Mouse (Mus musculus) hindbrain, embryonic 13.5 days (tissue): ENCODE data around the gene Gpr19. TPM values are rescaled to one million over a fixed set of nuclear protein-coding genes. Genes with fewer than 3 reads are reported as not detected.

ENCODE experiments used
- ATAC-seq: fragments of 200-750 bp; cut with Nextera tagmentation; 2 replicates; pipeline ENCODE4 v1.8.0; 2017; ENCODE audit warnings: moderate TSS enrichment; ENCODE audit not compliant: low FRiP score
- H3K27ac ChIP-seq: fragments of 300-500 bp; sonication (generic); 2 replicates; pipeline ENCODE4 v1.5.1; 2015; ENCODE audit warnings: inconsistent platforms, mild to moderate bottlenecking, moderate library complexity
- H3K27me3 ChIP-seq: fragments of 300-500 bp; sonication (generic); 2 replicates; pipeline ENCODE4 v1.6.1; 2015; ENCODE audit warnings: mild to moderate bottlenecking, inconsistent platforms
- H3K36me3 ChIP-seq: fragments of 300-500 bp; sonication (generic); 2 replicates; pipeline ENCODE4 v1.6.1; 2015; ENCODE audit warnings: mild to moderate bottlenecking, inconsistent platforms
- H3K4me1 ChIP-seq: fragments of 300-500 bp; sonication (generic); replicated peaks from 2 replicates; pipeline ENCODE4 v1.6.1; 2015; ENCODE audit warnings: inconsistent platforms
- H3K4me2 ChIP-seq: fragments of 300-500 bp; sonication (generic); 2 replicates; pipeline ENCODE4 v1.6.1; 2015; ENCODE audit warnings: inconsistent platforms, mild to moderate bottlenecking, moderate library complexity
- H3K4me3 ChIP-seq: fragments of 300-500 bp; sonication (generic); 2 replicates; pipeline ENCODE4 v1.5.1; 2015; ENCODE audit warnings: mild to moderate bottlenecking, inconsistent platforms
- H3K9ac ChIP-seq: fragments of 300-500 bp; sonication (generic); 2 replicates; pipeline ENCODE4 v1.6.1; 2015; ENCODE audit warnings: mild to moderate bottlenecking, inconsistent platforms
- H3K9me3 ChIP-seq: fragments of 300-500 bp; sonication (generic); 2 replicates; pipeline ENCODE4 v1.6.1; 2016; ENCODE audit warnings: inconsistent platforms
- WGBS: fragments of 180-500 bp; shearing (Covaris S2); methylation state at CpG from one replicate; pipeline ENCODE4 v1.1.7; 2015; 5-methylcytosine and 5-hydroxymethylcytosine counted together
- polyA plus RNA-seq: library from polyadenylated mRNA; unstranded; fragments of >200 nt; fragmentation: Nextera tagmentation; extraction: Ambion mirVana; gene quantifications from 2 replicates; pipeline ENCODE4 v1.2.1, GENCODE M21; 2015

The Gpr19 gene
- 39.0 and 45.1 TPM in 2 replicates for polyA plus RNA-seq

- under 1% methylated on average over 51 of the region's 51 CpGs for WGBS
- peaks cover 15% of the 10 kb centered on the region for H3K4me1 ChIP-seq
- H3K4me3 ChIP-seq = peak within 1 kb of the TSS; percentile 53
- peak; percentile 95 for ATAC-seq
- H3K4me2 ChIP-seq = peak within 1 kb of the TSS; percentile 74
- no peaks in the 10 kb centered on the region for H3K27me3 ChIP-seq
- peak within 1 kb of the TSS; percentile 86 for H3K9ac ChIP-seq
- no peaks in the 10 kb centered on the region for H3K9me3 ChIP-seq
- H3K27ac ChIP-seq = peak within 1 kb of the TSS; percentile 99
- no peaks in the 10 kb centered on the region for H3K36me3 ChIP-seq
Observed at GRCm38 (mm10) chr6:134898095-134898965, at the start of gene Gpr19. Gene Gpr19 (minus strand): TSS chr6:134898578.

DNA sequence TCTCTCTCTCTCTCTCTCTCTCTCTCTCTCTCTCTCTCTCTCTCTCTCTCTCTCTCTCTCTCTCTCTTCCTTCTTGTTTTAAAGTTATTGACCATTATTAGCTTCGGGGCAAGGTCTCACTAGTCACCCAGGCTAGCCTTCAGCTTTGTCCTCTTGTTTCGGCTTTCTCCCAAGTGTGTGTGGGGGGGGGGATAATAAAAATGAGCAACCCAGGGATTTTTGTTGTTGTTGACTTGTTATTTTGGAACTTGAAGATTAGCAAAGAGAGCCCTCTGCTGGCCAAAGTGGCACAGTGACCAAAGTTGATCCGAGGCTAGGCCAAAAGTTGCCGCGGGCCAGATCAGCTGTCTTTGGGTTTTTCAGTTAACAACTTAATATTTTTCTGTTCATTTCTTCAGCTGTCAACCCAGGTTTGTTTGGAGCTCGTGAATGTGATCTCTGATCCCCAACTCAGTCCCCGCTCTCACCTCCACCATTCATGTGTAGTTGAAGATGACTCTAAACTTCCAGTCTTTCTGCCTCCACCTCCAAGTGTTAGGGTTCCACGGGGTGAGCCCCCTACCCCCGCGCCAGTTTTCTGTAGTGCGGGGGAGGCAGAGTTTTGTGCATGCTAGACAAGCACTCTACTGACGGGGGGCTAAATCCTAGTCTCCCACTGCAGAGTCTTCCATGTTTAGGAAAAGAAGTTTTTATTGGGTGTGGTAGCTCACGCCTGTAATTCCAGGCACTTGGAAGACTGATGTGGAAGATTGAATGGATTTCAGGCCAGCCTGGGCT, 49.1 kb upstream of the Gpr19 start:
- 52% methylated on average over 13 of the region's 13 CpGs for WGBS
- H3K36me3 ChIP-seq = no peaks in the 10 kb centered on the region

GRCm38 (mm10) chr6:134946858-134947257, 48.5 kb upstream of the Gpr19 start:
- Histone ChIP-seq H3K4me2 (no peak overlapping the region), H3K9me3 (no peaks in the 10 kb centered on the region), H3K27me3 (no peaks in the 10 kb centered on the region), H3K4me1 (no peaks in the 10 kb centered on the region), H3K4me3 (no peak overlapping the region), H3K27ac (no peak overlapping the region), H3K9ac (no peak overlapping the region), H3K36me3 (no peaks in the 10 kb centered on the region)
- WGBS = 91% methylated on average over 9 of the region's 9 CpGs
- no peak for ATAC-seq

More for the DNA sequence above, 49.1 kb upstream of the Gpr19 start:
- no peak overlapping the region for H3K4me2 ChIP-seq
- no peaks in the 10 kb centered on the region for H3K9me3 ChIP-seq
- H3K27me3 ChIP-seq = no peaks in the 10 kb centered on the region
- ATAC-seq = no peak
- no peak overlapping the region for H3K4me3 ChIP-seq
- no peak overlapping the region for H3K9ac ChIP-seq
- no peaks in the 10 kb centered on the region for H3K4me1 ChIP-seq
- H3K27ac ChIP-seq = no peak overlapping the region

- H3K36me3 ChIP-seq = no peaks in the 10 kb centered on the region
- H3K27ac ChIP-seq = no peak overlapping the region
- no peak overlapping the region for H3K9ac ChIP-seq
- WGBS = 81% methylated on average over 6 of the region's 6 CpGs
- H3K9me3 ChIP-seq = no peaks in the 10 kb centered on the region
- no peak overlapping the region for H3K4me3 ChIP-seq
- ATAC-seq = no peak
- H3K4me1 ChIP-seq = no peaks in the 10 kb centered on the region
- H3K4me2 ChIP-seq = no peak overlapping the region
- H3K27me3 ChIP-seq = no peaks in the 10 kb centered on the region
Observed at GRCm38 (mm10) chr6:134946054-134946453, 47.7 kb upstream of the Gpr19 start.

DNA sequence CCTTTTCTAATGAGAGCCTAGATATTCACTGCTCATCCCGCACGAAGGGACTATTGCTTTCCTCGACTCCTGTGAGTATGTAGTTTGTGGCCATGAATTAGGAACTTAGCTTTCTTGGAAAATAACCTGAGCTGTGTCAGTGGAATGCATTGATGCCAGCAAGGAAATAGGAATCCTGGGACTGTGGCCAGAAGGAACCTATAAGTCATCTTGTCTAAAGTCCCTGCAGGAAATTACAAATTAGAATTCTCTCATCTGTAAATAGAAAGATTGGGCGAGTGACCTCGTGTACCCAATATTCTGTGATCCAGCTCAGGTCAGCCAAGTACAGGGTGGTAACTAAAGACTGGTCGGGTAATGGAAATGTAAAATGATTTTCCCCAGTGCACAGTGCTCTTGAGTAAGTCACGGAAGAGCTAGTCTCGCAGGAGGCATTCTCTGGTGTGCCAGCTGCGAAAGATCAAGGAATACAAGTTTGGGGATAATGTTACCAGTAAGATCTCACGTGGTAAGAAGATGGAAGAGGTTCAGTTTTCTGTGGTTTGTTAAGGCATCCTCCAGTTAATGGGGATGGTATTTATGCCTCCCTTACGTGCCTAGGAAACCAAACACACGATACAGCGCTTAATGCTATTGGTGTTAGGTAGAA, 45.5 kb upstream of the Gpr19 start:
- Histone ChIP-seq H3K27me3 (no peaks in the 10 kb centered on the region), H3K4me2 (no peak overlapping the region), H3K4me1 (no peaks in the 10 kb centered on the region), H3K9ac (no peak overlapping the region), H3K27ac (no peak overlapping the region), H3K36me3 (no peaks in the 10 kb centered on the region), H3K4me3 (no peak overlapping the region), H3K9me3 (no peaks in the 10 kb centered on the region)
- 87% methylated on average over 13 of the region's 13 CpGs for WGBS
- ATAC-seq = no peak

- H3K4me2 ChIP-seq = no peak overlapping the region
- no peaks in the 10 kb centered on the region for H3K4me1 ChIP-seq
- no peak overlapping the region for H3K27ac ChIP-seq
- H3K9ac ChIP-seq = no peak overlapping the region
- no peak for ATAC-seq
- H3K36me3 ChIP-seq = no peaks in the 10 kb centered on the region
- H3K4me3 ChIP-seq = no peak overlapping the region
- H3K27me3 ChIP-seq = no peaks in the 10 kb centered on the region
- H3K9me3 ChIP-seq = no peaks in the 10 kb centered on the region
- WGBS = 93% methylated on average over 4 of the region's 4 CpGs
Observed at GRCm38 (mm10) chr6:134939781-134940180, 41.4 kb upstream of the Gpr19 start.

- no peaks in the 10 kb centered on the region for H3K27me3 ChIP-seq
- H3K9me3 ChIP-seq = no peaks in the 10 kb centered on the region
- H3K4me3 ChIP-seq = no peak overlapping the region
- WGBS = 95% methylated on average over 5 of the region's 5 CpGs
- H3K4me2 ChIP-seq = no peak overlapping the region
- H3K36me3 ChIP-seq = no peaks in the 10 kb centered on the region
- H3K27ac ChIP-seq = no peak overlapping the region
- H3K9ac ChIP-seq = no peak overlapping the region
- ATAC-seq = no peak
- peaks cover under 1% of the 10 kb centered on the region; the same call in 1 of the 2 replicates for H3K4me1 ChIP-seq
Observed at GRCm38 (mm10) chr6:134934305-134934704, 35.9 kb upstream of the Gpr19 start.

- no peak overlapping the region for H3K27ac ChIP-seq
- H3K4me1 ChIP-seq = peaks cover 5% of the 10 kb centered on the region; the same call in 1 of the 2 replicates
- H3K9ac ChIP-seq = no peak overlapping the region
- H3K27me3 ChIP-seq = no peaks in the 10 kb centered on the region
- H3K36me3 ChIP-seq = no peaks in the 10 kb centered on the region
- 71% methylated on average over 2 of the region's 2 CpGs for WGBS
- H3K9me3 ChIP-seq = no peaks in the 10 kb centered on the region
- ATAC-seq = no peak
- no peak overlapping the region for H3K4me3 ChIP-seq
- H3K4me2 ChIP-seq = no peak overlapping the region
Observed at GRCm38 (mm10) chr6:134933207-134933558, 34.8 kb upstream of the Gpr19 start.

DNA sequence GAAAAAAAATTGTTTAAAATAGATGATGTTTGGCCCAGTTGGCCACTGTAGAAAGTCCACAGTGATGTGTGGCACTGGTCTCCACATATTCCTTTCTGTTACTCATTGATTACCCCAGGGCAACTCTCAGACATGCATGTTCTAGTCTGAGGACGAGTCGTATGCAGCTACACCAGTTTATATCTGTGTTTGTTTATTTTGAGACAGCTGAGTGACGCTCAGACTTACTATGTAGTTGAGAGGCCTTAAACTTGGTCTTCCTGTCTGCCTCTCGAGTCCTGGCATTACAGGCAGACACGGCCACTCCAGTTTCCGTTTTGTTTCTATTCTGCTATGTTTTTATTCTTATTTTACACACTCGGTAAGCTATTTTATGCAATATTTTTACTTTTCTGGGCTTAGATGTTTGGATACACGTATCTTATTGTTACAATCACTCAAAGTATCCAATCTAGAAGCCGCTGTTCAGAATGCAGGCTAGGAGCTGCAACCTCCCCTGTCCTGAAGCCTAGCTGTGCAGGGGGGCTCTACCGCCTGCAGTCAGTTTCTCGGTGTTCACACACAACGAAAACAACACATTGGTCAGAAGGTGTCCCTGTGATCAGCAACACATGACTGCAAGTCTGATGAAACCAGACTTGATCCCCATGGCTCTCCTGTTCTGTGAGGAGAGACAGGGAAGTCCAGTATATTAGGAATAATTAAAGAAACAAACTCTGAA, 34.3 kb upstream of the Gpr19 start:
- Histone ChIP-seq H3K27ac (no peak overlapping the region), H3K4me2 (no peak overlapping the region), H3K4me3 (no peak overlapping the region), H3K9ac (no peak overlapping the region), H3K4me1 (peaks cover 9% of the 10 kb centered on the region), H3K36me3 (no peaks in the 10 kb centered on the region), H3K27me3 (no peaks in the 10 kb centered on the region), H3K9me3 (no peaks in the 10 kb centered on the region)
- no peak for ATAC-seq
- 82% methylated on average over 12 of the region's 12 CpGs for WGBS

- Histone ChIP-seq H3K4me1 (peaks cover 22% of the 10 kb centered on the region), H3K4me2 (no peak overlapping the region), H3K4me3 (no peak overlapping the region), H3K27ac (no peak overlapping the region), H3K36me3 (no peaks in the 10 kb centered on the region), H3K9me3 (no peaks in the 10 kb centered on the region), H3K27me3 (no peaks in the 10 kb centered on the region), H3K9ac (no peak overlapping the region)
- WGBS = 86% methylated on average over 3 of the region's 3 CpGs
- no peak for ATAC-seq
Observed at GRCm38 (mm10) chr6:134931146-134931545, 32.8 kb upstream of the Gpr19 start.

DNA sequence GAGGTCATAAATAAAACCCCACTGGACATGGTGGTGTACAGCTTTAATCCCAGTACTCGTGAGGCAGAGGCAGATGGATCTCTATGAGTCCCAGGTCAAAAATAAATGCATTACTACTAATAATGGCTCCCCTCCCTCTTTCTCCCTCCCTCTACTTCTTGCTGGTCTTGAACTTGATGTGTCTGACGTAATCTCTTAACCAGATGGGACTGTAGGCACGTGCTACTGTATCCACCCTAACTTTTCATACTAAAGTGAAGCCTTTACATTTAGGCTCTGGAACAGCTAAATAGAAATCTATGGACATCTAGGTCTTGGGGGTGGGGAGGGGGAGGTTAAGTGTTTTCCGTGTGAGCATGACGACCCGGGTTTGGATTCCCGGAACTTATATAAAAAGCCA, 32.0 kb upstream of the Gpr19 start:
- Histone ChIP-seq H3K9me3 (no peaks in the 10 kb centered on the region), H3K27ac (no peak overlapping the region), H3K36me3 (no peaks in the 10 kb centered on the region), H3K4me2 (peak overlapping the region; percentile 41), H3K27me3 (no peaks in the 10 kb centered on the region), H3K4me1 (peaks cover 22% of the 10 kb centered on the region), H3K4me3 (peak overlapping the region; percentile 19; the same call in 1 of the 2 replicates), H3K9ac (no peak overlapping the region)
- WGBS = 77% methylated on average over 7 of the region's 7 CpGs
- no peak for ATAC-seq

- peak overlapping the region; percentile 19 for H3K4me3 ChIP-seq
- no peaks in the 10 kb centered on the region for H3K27me3 ChIP-seq
- no peak for ATAC-seq
- H3K9ac ChIP-seq = no peak overlapping the region
- peak overlapping the region; percentile 41 for H3K4me2 ChIP-seq
- H3K27ac ChIP-seq = no peak overlapping the region
- peaks cover 22% of the 10 kb centered on the region for H3K4me1 ChIP-seq
- no peaks in the 10 kb centered on the region for H3K9me3 ChIP-seq
- no peaks in the 10 kb centered on the region for H3K36me3 ChIP-seq
- 52% methylated on average over 4 of the region's 4 CpGs for WGBS
Observed at GRCm38 (mm10) chr6:134929926-134930325, 31.5 kb upstream of the Gpr19 start.
